Mouse (Mus musculus) C2C12 (cell line): ENCODE results near the gene Ppp1r2. TPM values are rescaled to one million over a fixed set of nuclear protein-coding genes. Genes with fewer than 3 reads are reported as not detected.

Source experiments
- H3K27me3 ChIP-seq: one replicate; pipeline ENCODE4 v1.6.1; 2011; ENCODE audit not compliant: control insufficient read depth, insufficient read depth, insufficient read length
- H3K36me3 ChIP-seq: one replicate; pipeline ENCODE4 v1.6.1; 2011; ENCODE audit not compliant: control insufficient read depth, insufficient read depth
- H3K4me3 ChIP-seq: one replicate; pipeline ENCODE4 v1.5.1; 2011; ENCODE audit warnings: mild to moderate bottlenecking, control low read depth; ENCODE audit not compliant: poor library complexity, insufficient read depth, severe bottlenecking
- H3K79me2 ChIP-seq: one replicate; pipeline ENCODE4 v1.6.1; 2011; ENCODE audit not compliant: control insufficient read depth, insufficient read depth
- H3K79me3 ChIP-seq: one replicate; pipeline ENCODE4 v1.6.1; 2011; ENCODE audit warnings: low read depth, control low read depth
- H3ac ChIP-seq: one replicate; pipeline ENCODE3; 2011; ENCODE audit warnings: low read depth; ENCODE audit not compliant: control insufficient read depth, insufficient read length
- CEBPB ChIP-seq: IDR thresholded peaks from one replicate; pipeline ENCODE4 v1.6.1; 2011; ENCODE audit warnings: low read depth, mild to moderate bottlenecking, control low read depth, moderate library complexity
- CTCF ChIP-seq: IDR thresholded peaks from one replicate; pipeline ENCODE4 v1.5.1; 2011; ENCODE audit not compliant: control insufficient read depth, insufficient read depth, insufficient read length
- FOSL1 ChIP-seq: IDR thresholded peaks from one replicate; pipeline ENCODE4 v1.8.0; 2011; ENCODE audit warnings: mild to moderate bottlenecking, low read length; ENCODE audit not compliant: poor library complexity, insufficient read depth, severe bottlenecking
- MAX ChIP-seq: IDR thresholded peaks from one replicate; pipeline ENCODE4 v1.6.1; 2011; ENCODE audit warnings: mild to moderate bottlenecking, control low read depth
- MYOD1 ChIP-seq: IDR thresholded peaks from one replicate; pipeline ENCODE4 v1.6.1; 2011; ENCODE audit warnings: low read depth; ENCODE audit not compliant: control insufficient read depth, insufficient read length
- MYOG ChIP-seq: IDR thresholded peaks from one replicate; pipeline ENCODE4 v1.6.1; 2011; ENCODE audit not compliant: control insufficient read depth, insufficient read length; ENCODE audit errors: extremely low read depth
- USF1 ChIP-seq: IDR thresholded peaks from one replicate; pipeline ENCODE4 v1.6.1; 2011; ENCODE audit warnings: low read depth, mild to moderate bottlenecking, control low read depth, moderate library complexity
- polyA plus RNA-seq: library from polyadenylated mRNA; unstranded; fragments of >200 nt; fragmentation: generic; extraction: Trizol; gene quantifications from one replicate; pipeline ENCODE4 v1.2.1, GENCODE M21; 2012; ENCODE audit warnings: missing spikeins

The Ppp1r2 gene
- polyA plus RNA-seq, 1 experiment, result 39.9 TPM

DNA sequence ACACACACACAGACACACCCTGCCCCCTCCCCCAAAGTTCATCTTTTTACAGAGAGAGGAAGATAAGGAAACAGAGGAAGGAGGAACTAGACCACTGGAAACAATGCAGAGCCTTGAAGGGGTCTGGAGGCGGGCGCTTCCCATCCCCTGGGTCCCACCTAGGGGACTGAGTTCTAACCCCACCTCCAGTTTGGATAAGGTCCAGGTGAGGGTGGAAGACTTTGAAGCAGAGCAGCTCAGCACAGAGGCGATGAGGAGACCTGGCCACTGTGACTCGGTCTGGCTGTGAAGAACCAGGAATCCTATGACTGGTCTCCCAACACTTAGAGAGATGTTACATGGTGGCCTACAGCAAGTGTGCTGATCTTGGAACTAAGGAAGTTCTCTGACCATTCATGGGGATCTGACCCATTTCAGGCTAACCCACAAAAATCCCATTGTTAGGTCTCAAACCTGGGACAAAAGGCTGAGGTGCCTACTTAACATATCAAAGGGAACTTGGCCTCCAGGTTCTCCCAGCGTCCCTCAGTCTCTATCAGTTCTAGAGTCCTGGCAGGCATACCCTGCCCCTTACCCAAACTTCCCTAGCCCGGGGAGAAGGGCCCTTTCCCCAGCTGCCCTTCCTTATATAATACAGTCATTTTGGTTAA lies 25.9 kb upstream of the Ppp1r2 start:
- no peak for TF ChIP-seq FOSL1
- TF ChIP-seq MYOD1, result no peak
- TF ChIP-seq MAX, result no peak
- TF ChIP-seq USF1, result no peak
- TF ChIP-seq MYOG, result no peak
- no peak for TF ChIP-seq CEBPB
- no peak for TF ChIP-seq CTCF
- no peaks in the 10 kb centered on the region for H3K79me3 ChIP-seq
- H3K36me3 ChIP-seq, result no peaks in the 10 kb centered on the region
- H3K27me3 ChIP-seq, result no peaks in the 10 kb centered on the region
- no peak overlapping the region for H3K4me3 ChIP-seq
- no peaks in the 10 kb centered on the region for H3K79me2 ChIP-seq
- no peak overlapping the region for H3ac ChIP-seq

DNA sequence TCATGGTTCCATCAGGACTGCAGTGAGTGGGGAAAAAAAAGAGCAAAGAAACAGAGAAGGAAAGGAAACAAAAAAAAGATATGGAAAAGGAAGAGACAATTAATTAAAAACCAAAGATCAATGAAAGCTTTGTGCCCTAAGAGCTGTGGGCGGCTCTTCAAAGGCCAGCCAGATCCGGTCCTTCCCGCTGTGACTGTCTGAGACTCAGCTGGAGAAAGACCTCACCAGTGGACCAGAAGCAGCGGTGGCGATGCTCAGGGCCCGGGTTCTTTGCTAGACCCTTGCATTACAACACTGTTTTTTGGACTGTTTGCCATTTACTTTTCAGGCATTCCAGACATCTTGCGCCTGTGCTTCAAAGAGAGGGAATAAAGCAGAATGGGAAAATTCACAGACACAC lies 25.4 kb upstream of the Ppp1r2 start:
- H3ac ChIP-seq, result no peak overlapping the region
- H3K79me3 ChIP-seq, result no peaks in the 10 kb centered on the region
- H3K79me2 ChIP-seq, result no peaks in the 10 kb centered on the region
- TF ChIP-seq MYOG, result no peak
- TF ChIP-seq CTCF, result no peak
- H3K36me3 ChIP-seq, result no peaks in the 10 kb centered on the region
- no peak overlapping the region for H3K4me3 ChIP-seq
- no peaks in the 10 kb centered on the region for H3K27me3 ChIP-seq

DNA sequence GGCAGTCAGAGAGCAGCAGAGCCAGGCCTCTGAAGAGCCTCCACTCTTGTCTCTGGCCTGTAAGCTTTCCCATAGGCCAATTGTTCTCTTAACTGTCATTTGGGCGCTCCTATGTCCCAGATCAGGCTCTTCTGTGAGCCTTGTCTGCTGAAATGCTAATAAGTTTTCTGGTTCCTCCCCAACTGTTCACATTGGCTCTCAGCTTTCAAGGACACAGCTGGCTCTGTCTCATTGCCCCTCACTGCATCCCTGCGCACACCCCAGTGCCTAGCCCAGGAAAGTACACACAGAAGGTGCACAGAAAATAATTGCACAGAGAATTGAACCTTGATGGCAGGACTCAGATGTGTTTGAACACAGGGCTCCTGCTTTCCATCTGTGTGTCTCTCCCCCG lies 24.9 kb upstream of the Ppp1r2 start:
- Histone ChIP-seq H3K27me3 (no peaks in the 10 kb centered on the region), H3K79me3 (no peaks in the 10 kb centered on the region), H3K79me2 (no peaks in the 10 kb centered on the region), H3ac (no peak overlapping the region), H3K36me3 (no peaks in the 10 kb centered on the region), H3K4me3 (no peak overlapping the region)
- TF ChIP-seq MAX (no peak), CTCF (no peak), USF1 (no peak), MYOG (no peak), CEBPB (no peak), FOSL1 (no peak), MYOD1 (no peak)

DNA sequence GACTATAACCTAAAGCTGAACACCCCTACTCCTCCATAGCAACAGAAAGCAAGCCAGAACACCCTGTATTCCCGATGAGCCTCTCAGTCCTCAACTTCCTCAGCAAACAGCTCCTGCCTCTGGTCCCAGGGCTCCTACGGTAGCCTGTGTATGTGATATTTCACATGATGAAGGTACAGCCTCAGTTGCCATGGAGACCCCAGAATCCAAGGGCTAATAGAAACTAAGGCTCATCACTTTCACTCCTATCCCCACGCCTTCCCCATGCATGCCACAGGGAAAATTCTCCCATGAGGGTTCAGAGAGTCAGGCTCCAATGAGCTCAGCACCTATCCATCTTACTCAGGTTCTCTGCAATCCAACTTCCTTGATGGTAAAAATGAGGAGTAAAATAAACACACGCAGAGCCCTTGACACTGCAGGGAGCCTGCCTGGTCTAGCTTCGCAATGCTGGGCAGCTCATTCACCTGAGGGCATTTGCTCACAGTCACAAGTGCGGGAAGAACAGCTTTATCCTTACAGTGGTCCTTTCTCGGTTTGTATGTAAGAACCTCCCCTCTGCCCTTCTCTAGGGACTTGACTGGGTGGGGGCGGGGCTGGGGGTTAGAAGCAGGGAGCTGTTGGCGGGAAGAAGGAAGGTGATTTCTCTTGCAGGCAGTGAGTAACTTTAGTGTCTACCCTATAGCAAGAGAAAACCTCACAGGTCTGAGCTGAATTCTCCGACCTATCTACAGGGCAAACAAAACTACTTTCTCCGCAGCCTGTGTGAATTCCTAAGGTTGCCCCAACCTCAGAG lies 24.3 kb upstream of the Ppp1r2 start:
- Histone ChIP-seq H3K79me3 (no peaks in the 10 kb centered on the region), H3K27me3 (no peaks in the 10 kb centered on the region), H3K4me3 (no peak overlapping the region), H3K36me3 (no peaks in the 10 kb centered on the region), H3ac (no peak overlapping the region), H3K79me2 (no peaks in the 10 kb centered on the region)
- no peak for TF ChIP-seq CEBPB
- no peak for TF ChIP-seq MYOD1
- TF ChIP-seq FOSL1, result no peak
- no peak for TF ChIP-seq MYOG
- TF ChIP-seq CTCF, result no peak
- TF ChIP-seq USF1, result no peak
- no peak for TF ChIP-seq MAX

DNA sequence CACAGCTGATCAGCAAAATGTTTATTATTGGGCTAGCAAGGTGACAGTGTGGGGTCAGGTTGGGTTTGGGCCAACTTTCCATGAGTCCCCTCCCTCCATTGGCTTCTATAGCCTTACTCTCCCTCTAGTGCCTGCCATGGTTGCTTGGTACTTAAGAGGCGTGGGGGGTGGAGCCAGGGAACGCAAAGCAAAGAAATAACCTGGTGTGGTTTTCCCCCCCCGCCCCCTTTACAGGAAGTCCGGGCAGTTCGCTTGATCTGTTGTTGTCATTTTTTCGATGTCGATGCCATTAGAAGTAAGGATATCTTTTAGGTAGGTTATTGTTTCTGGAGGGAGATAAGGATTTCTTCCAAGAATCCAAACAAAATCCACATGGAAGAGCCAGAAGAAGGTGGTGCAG lies 22.0 kb upstream of the Ppp1r2 start:
- no peaks in the 10 kb centered on the region for H3K79me3 ChIP-seq
- H3ac ChIP-seq, result no peak overlapping the region
- H3K79me2 ChIP-seq, result no peaks in the 10 kb centered on the region
- no peaks in the 10 kb centered on the region for H3K36me3 ChIP-seq
- H3K4me3 ChIP-seq, result no peak overlapping the region
- TF ChIP-seq USF1, result no peak
- TF ChIP-seq MAX, result no peak
- TF ChIP-seq MYOD1, result no peak
- no peak for TF ChIP-seq CEBPB
- no peak for TF ChIP-seq FOSL1
- TF ChIP-seq CTCF, result no peak
- no peak for TF ChIP-seq MYOG
- no peaks in the 10 kb centered on the region for H3K27me3 ChIP-seq
